Mouse (Mus musculus) ZHBTc4 (cell line): ENCODE measurements around the gene Ank2.
A peak's percentile ranks its signal among the peaks of the same experiment; 100 is the strongest.
"Not testable (repeated sequence)": the region's sequence is repeated elsewhere in the genome, so short reads cannot be mapped to it uniquely, and the experiment has no call there.

Experiments
- DNase-seq: peaks from one replicate; pipeline ENCODE4 v3.0.0-alpha.2; 2011; ENCODE audit warnings: low read depth, low spot score

Ank2 gene

GRCm38 (mm10) chr3:127416950-127417349 is 82.2 kb downstream of the Ank2 start:
- DNase-seq = no peak

- DNase-seq = peak; percentile 56
Observed at GRCm38 (mm10) chr3:127414438-127414837, 84.7 kb downstream of the Ank2 start.

GRCm38 (mm10) chr3:127408684-127409550 is 90.2 kb downstream of the Ank2 start:
- peak; percentile 77 for DNase-seq

- DNase-seq = no peak
Observed at GRCm38 (mm10) chr3:127407868-127408574, 91.1 kb downstream of the Ank2 start.

- no peak for DNase-seq
Observed at GRCm38 (mm10) chr3:127406883-127407282, 92.3 kb downstream of the Ank2 start.

GRCm38 (mm10) chr3:127404371-127404770 is 94.8 kb downstream of the Ank2 start:
- no peak for DNase-seq

- DNase-seq = no peak
Observed at GRCm38 (mm10) chr3:127400976-127401375, 98.2 kb downstream of the Ank2 start.

- DNase-seq = not testable (repeated sequence)
Observed at GRCm38 (mm10) chr3:127400468-127400867, 98.7 kb downstream of the Ank2 start.

GRCm38 (mm10) chr3:127397774-127398173 is 101.4 kb downstream of the Ank2 start:
- no peak for DNase-seq

- DNase-seq = no peak
Observed at GRCm38 (mm10) chr3:127395202-127395601, 103.9 kb downstream of the Ank2 start.

GRCm38 (mm10) chr3:127387016-127387517 is 112.1 kb downstream of the Ank2 start:
- no peak for DNase-seq

- DNase-seq = no peak
Observed at GRCm38 (mm10) chr3:127383231-127383630, 115.9 kb downstream of the Ank2 start.

- DNase-seq = no peak
Observed at GRCm38 (mm10) chr3:127376901-127377460, 122.2 kb downstream of the Ank2 start.

GRCm38 (mm10) chr3:127375956-127376660 is 123.0 kb downstream of the Ank2 start:
- DNase-seq = no peak

- DNase-seq = no peak
Observed at GRCm38 (mm10) chr3:127374190-127374710, 124.9 kb downstream of the Ank2 start.

GRCm38 (mm10) chr3:127371774-127372173 is 127.4 kb downstream of the Ank2 start:
- DNase-seq = no peak

- DNase-seq = no peak
Observed at GRCm38 (mm10) chr3:127369529-127369928, 129.6 kb downstream of the Ank2 start.

- DNase-seq = no peak
Observed at GRCm38 (mm10) chr3:127367450-127367849, 131.7 kb downstream of the Ank2 start.

- DNase-seq = peak; percentile 16
Observed at GRCm38 (mm10) chr3:127363512-127363911, 135.6 kb downstream of the Ank2 start.

- DNase-seq = no peak
Observed at GRCm38 (mm10) chr3:127362611-127363393, 136.3 kb downstream of the Ank2 start.

GRCm38 (mm10) chr3:127361846-127362245 is 137.3 kb downstream of the Ank2 start:
- no peak for DNase-seq
